Mouse (Mus musculus) NIH3T3 (cell line): ENCODE results near the gene Dgke.
"Not testable (repeated sequence)": the region's sequence is repeated elsewhere in the genome, so short reads cannot be mapped to it uniquely, and the experiment has no call there.

ENCODE experiments used
- DNase-seq: peaks from one replicate; pipeline ENCODE4 v3.0.0-alpha.2; 2012; ENCODE audit warnings: low read depth

Dgke gene

DNA sequence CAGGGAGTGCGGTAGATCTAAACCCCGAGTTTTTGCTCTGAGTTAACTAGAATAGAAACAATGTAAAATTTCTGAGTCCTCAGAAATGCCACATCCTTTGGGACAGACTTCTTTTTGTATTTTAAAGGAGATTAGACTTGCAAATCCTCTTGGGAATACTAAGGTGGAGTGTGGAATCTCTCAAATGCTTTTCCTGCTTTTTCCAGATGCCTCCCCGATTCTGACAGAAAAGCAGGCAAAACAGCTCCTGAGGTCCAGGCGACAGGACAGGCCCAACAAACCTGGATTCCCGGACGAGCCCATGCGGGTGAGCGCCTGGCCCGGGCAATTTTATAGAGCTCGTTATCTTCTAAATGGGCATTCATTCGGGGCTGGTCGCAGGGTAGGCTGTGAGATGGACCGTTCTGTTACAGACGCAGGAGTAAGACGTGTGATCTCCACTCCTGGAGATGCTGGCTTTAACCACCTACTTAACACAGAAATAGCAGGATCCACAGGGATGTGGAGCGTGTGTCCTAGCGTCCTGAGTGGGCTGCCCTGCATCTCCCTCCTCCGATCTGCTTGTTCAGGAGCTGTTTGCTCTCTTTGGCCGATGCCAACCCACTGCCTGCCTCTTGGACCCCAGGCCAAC, 8.2 kb upstream of the Dgke start:
- DNase-seq, result no peak

DNA sequence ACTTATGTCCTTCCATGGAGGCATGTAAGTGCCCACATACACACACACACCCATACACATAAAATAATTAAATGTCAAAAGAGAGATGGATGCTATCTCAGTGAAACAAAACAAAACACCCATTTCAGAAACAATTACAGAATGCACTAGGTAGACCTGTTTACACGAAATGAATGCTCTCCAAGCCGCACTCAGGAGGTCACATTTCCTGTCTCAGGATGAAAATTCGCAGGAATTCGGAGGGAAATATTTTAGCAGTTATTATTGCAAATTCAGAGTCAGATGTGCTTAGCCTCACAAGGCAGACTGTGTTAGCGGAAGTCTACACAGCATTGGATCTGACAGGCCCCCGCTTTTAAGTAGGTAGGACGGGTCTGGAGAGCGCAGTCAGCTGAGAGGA, 6.9 kb upstream of the Dgke start, which contains the start of gene Gm525:
TSS of gene Gm525 (plus strand) at position 301 of the 400 bp plus-strand sequence.
- DNase-seq, result no peak

DNA sequence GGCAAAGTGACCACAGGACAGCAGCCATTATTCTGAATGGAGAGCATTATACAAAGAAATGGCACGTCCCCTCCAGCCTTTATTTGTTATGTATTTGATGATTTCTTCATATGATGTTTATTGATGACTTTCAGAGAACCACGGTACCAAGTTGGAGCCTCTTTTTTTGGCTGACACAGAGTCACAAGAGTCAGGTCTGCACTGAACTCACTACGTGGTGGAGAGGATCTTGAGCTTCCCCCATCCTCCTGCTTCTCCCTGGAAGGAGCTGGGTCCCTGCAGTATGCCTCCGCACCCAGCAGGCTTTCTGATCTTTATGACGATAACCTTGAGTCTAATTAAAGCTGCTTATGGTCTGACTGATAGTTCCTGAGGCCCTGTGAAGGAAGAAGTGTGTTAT, 4.9 kb upstream of the Dgke start:
- no peak for DNase-seq

DNA sequence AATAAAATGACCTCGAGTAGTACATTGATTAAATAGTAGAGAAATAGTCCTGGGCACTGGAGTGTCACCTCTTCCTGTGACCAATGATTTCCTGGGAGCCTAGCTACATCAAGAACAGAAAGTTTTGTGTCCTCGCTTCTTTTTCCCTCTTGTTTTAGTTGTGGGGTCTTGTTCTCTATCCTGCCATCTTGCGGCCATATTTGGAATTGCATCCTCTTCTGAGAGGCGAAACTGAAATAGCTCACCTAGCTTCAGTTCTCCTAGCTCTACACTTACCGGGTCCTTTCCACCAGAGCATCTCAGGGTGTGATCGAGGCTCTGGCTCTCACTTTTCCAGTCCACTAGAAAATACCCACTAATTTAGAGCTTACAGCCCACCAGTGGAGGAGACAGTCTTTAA, 2.7 kb upstream of the Dgke start:
- DNase-seq, result peak; percentile 81

DNA sequence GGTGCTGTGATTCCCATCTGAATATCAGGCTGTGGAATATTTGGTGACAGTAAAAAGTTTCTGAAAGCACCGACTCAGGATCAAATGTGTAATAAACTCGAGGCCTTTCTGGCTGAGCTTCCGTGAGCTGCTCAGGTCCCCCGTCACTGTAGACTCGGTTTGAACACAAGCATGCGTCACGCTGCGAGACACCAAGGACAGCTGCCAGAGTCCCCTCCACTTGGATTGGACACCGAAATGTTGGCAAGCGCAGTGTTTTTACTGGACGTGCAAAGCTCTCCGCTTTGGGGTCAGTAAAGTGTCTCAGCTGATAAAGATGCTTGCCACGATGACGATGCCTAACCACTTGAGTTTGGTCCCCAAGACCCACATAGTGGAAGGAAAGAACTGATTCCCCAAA, 2.0 kb upstream of the Dgke start:
- DNase-seq, result no peak

DNA sequence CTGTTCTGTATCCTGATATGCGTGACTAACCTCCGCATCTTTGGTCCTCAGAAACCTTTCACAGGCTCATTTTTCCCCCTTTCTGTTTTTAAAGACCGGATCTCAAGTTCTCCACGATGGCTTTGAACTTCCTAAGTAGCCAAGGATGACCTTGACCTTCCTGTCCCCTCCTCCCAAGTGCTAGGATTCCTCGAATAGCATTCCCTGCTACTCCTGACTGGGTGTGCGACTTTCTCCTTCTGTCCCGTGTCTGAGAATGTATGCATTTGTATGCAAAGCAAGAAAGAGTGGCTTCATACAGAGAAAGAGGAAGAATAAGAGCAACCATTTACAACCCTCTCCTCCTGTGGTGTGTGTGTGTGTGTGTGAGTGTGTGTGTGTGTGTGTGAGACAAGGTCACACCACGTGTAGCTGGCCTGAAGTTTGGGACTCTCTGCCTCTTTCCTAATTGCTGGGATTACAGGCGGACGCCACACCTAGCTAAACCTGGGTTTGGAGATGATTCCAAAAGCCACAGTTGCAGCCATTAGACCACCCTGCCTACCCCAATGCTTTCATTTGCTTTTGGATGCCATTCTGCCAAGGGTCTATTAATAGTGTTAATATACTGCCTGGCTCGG, 1.3 kb upstream of the Dgke start:
- no peak for DNase-seq

DNA sequence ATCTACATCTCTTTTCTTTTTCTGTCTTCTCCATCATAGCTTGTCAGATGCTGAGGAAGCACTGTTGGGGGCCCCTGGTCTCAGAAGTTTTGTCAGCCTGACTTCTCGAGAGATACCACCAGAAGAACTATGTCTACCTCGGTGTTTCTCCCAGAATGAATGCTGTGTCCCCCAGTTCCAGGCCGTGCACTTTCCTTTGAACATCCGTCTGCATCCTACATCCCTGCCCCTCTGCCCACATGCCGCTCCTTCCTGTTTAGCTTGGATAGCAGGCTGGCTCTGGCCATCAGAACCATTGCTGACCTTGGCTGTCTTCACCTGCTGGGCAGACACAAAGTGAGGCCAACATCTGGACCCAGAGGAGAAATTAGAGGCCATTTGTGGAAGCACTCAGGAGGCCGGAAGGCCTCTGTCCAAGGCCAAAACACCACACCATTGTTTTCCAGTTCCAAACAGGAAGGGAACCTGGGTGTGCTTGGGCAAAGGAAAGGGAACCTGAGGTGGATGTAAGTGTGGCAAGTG, 712 bp upstream of the Dgke start:
- DNase-seq, result no peak

DNA sequence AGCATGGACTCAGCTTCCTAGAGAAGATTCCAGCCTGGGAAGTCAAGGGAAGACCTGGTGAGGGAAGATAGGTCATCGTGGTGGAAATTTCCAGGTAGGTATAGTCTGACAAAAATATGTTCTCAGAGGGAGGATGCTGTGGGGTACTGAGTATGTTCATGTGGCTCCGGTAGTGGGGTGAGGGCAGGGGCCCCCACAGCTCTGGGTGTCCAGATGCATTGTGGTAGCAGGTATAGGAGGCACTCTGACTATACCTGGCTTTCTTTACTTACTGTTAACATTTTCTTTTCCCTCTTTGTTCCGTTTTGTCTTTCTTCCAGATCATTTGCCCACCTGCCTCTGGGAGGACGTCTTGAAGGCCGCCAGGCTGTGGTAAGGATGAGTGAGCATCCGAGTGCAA, 524 bp downstream of the Dgke start:
- DNase-seq, result no peak

DNA sequence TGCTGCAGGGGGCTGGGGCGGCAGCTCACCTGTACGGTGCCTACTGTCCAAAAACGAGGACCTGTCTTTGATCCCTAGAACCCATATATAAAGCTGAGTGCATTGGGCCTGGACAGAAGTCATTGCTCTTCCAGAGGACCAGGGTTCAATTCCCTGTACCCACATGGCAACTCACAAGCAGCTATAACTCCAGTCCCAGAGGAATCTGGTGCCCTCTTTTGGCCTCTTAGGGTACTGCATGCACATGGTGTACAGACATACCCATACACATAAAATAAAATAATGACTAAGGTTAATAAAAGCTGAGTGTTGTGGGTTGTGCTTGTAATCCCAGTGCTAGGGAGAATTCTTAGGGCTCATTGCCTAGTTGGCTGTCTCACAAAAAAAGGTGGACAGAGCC, 1.4 kb downstream of the Dgke start:
- peak; percentile 25 for DNase-seq

DNA sequence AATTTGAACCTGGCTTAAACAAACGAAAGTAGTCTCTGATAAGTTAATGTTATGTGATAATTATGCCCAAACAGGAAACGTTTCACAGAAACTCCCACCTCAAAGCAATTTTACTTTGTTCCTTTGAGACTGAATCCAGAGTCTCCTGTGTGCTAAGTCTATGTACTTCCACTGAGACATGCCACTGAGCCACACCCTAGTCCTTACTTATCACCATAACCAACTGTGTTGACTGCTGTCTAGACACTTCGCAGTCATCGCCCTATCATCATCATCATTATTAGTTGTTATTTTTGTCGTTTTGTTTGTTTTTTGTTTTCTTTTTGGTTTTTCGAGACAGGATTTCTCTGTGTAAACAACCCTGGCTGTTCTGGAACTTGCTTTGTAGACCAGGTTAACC, 2.3 kb downstream of the Dgke start:
- DNase-seq, result no peak

DNA sequence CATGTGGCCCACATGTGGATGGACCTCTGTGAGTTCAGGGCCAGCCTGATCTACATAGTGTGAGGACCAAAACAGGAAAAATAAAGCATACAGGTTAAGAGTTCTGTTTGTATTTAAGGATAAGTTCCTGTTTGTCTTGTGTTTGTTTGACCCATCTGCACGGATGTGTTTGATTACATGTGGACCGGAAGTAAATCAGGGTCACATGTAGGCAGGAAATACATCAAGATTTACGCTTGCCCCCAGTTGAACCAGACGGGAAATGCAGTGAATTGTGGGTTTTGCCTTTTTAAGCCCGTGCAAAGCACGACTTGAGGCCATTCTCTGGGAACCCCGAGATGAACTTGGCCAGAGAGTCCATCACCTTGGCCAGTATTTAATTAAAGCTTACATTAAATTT, 5.3 kb downstream of the Dgke start:
- DNase-seq, result no peak

DNA sequence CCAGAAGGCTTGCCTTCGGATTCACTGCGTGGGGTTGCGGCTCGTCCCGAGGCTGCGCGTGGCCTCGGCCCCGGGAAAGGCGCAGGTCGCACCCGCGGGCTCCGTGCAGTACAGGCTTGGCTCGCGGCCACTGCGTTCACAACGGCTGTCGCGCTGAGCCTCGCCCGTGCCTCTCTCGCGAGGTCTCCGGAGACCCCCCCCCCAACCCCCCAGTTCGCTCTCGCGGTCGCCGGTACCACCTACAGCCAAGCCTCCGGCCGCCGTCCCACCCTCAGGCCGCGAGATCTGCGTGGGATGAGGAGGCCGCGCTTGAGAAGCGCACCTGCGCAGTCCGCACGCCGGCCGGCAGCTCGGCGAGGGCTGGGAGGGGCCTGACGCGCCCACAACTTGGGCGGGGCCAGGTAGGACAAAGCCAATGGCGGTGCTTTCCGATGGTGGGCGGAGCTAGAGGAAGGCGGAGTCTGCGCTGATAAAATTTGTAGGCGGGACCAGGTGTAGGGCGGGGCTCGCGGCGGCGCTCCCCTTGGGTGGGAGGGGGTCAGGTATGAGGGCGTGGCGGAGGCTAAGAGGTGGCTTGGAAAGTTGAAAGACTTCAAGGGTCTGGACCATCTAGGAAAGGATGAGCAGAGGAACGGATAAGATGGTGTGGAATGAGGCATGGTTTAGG, 6.1 kb downstream of the Dgke start:
- DNase-seq, result peak; percentile 96

DNA sequence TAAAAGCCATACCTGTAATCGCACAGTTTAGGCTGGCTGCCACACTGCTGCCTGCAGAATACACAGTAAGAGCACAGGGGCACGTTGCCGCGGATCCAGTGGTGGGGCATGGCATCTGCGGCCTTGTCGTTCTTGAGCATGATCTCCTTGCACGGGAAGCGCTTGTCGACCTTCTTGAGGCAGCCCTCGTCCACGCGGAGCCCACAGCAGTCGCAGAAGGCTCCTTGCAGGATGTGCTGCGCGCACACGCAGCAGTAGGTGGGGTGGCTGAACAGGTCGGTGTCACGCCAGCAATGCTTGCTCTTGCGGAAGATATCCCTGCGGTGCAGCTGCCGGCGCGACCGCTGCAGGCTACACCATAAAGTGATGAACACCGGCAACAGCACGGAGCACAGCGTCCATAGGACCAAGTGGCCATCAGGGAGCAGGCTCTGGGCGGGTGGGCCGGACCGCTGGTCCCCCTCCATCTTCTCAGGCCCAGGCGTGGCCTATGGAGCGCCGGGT, 6.7 kb downstream of the Dgke start:
- DNase-seq, result peak; percentile 43

DNA sequence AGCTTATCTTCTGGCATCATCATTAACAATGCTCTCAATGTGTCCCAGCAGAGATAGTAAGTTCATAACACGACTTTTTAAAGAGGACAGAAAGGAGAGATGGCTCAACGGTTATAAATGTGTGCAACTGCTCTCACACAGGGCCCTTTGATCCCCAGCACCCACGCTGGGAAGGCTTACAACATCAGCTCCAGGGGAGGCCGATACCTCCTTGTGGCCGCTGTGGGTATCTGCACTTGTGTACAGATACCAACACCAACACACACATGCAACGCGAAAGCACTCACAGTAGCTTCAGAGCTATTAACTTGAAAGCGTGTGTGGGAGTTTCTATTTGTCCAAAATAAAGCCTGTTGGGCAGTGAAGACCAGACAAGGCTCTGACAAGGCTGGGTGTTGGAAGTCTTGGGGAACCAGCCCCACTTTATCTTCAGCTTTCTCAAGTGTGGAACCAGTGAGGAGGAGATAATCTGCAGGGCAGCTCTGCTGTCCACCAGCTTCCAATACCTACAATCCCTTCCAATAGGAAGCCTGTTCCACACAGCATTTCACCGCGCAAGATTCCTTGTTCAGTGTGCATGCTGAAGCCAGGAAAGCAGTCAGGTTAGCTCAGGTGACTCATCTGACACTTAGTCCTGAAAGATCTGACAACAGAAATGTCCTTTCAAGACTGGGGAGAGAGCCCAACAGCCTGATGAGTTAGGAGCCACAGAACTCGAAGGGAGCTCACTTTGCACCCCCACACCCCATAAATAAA, 8.0 kb downstream of the Dgke start:
- peak; percentile 55 for DNase-seq

DNA sequence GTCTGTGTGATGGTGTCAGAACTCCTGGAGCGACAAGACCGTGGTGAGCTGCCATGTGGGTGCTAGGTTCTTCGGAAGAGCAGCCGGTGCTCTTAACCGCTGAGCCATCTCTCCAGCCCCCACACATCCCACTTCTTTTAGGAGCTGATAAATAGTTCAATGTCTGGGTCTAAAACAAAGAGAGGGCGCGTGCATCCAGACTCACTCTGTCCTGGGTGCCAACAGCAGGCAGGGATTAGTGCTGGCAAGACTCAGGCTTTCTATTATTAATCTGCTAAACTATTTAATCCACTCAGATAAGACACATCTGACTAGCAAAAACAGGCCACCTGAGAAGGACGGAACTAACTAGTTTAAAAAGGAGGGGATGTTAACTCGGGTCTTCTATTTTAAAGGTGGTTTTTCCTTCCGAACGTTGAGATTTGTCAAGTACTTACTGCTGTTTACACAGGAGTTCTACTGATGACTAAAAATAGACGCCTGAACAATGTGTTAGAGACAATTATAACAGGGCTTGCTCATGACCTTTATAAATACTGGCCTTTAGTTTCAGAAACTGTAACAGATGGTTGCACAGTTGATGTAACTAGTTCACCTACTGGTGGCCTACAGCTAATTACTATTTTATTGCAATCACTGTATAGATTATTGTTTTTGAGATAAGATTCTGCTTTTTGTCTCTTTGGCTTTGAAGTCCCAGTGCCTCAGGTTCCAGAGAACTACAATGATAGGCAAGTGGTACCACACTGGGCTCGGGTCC, 10.5 kb downstream of the Dgke start:
- no peak for DNase-seq

DNA sequence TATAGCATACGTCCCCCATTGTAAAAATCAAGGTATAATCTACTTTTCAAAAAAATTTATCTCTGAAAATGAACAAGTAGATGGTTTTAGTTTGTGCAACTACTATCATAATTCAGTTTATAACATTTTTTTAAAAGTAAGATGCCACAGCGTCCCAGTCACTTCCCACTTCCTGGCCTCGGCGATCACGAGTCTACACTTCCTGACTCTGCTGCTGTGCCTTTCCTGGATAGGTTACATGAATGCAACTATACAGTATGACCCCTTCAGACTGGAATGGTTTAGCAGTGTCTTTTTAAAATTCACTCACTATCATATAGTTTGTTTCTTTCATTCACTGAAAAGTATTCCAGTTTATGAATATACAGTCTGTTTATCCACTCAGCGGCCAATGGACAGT, 14.9 kb downstream of the Dgke start:
- DNase-seq, result no peak

DNA sequence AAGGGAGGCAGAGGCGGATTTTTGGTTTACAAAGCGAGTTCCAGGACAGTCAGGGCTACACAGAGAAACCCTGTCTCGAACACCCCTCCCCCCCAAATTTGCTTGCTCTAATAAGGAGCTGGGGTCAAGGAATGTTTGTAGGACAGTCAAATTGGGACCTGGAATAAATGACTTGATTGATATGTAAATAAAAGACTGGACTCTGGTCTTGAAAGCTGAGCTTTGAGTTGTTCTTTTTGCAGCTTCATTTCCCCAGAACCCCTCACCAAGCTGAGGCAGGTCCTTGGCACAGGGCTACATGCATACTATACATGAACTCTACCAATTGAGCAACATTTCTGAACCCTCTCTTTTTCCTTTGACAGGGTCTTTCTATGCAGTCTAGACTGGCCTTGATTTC, 20.6 kb downstream of the Dgke start:
- no peak for DNase-seq

DNA sequence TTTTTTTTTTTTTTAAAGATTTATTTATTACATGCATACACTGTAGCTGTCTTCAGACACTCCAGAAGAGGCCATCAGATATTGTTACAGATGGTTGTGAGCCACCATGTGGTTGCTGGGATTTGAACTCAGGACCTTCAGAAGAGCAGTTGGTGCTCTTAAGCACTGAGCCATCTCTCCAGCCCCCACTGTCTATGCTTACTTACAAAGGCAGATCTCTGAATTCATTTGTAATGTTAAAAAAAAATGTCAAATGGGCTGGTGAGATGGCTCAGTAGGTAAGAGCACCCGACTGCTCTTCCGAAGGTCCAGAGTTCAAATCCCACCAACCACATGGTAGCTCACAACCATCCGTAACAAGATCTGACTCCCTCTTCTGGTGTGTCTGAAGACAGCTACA, 21.1 kb downstream of the Dgke start:
- DNase-seq, result not testable (repeated sequence)

DNA sequence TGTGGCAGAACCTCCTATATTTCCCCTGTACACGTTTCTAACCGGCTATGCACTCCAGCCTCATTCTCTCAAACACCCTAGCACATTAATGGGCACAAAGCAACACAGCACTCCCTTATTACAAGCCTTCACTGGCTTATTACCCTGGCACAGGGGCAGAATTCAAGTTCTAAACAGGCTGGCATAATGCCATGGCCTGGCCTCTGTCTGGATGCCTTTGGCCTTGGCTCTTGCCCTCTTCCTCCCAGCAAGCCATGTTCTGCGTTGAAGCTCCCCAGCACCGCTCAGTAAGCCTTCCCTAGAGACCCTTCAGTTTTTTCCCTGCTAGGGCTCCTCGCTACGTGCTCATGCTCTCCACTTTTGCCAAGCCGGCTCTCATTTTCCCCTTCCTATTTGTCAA, 23.6 kb downstream of the Dgke start:
- no peak for DNase-seq

DNA sequence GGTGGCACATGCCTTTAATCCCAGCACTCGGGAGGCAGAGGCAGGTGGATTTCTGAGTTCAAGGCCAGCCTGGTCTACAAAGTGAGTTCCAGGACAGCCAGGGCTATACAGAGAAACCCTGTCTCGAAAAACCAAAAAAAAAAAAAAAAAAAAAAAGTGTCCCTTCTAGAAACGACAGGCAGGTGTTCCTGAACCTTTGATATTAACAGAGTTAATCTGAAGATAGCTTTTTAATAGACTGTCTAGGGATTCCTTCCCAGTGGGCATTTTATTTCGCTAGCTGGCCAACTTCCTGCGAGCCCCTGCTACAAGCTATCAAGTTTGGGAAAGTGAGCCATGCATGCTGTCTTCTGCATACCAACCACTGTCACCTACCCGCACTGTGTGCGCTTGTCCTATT, 25.6 kb downstream of the Dgke start:
- DNase-seq, result not testable (repeated sequence)

DNA sequence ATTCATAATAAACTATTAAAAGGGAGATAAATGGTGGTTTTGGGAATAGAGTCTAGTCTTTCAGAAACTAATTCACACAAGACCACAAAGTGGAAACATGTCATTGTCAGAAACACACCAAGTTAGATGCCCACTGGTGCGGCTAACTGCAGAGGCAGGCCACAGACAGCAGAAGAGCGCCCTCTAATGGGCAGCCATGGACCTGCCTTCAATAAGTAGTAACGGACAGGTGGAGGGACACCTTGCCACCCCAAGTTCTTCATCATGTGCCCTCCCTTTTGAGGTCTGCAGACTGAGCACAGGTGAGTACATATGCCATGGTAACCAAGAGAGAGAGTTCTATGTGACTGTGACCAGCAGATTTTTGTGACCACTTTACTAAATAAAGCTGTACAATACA, 27.3 kb downstream of the Dgke start:
- DNase-seq, result peak; percentile 73

DNA sequence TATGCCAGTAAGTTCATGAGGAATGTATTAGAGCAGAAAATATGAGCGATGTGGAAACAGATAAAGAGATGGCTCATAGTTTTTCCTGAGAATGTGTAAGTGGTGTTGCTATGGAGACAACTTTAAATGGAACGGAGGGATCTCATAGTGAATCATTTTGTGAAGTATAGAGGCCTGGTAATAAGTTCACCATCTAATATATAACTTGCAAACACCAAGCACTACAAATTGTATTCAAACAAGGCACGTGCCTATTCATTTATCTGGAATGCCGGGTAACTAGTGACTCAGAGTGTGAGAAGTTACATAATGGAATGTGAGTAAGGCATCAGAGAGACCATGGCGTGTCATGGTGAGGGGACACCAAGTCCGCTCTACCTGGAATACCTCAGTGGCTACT, 28.2 kb downstream of the Dgke start:
- peak; percentile 53 for DNase-seq
